Mouse (Mus musculus): Measurements from ENCODE around the gene Tlk1.

The Tlk1 gene

GRCm38 (mm10) chr2:70825371-70826051, at the start of gene Tlk1:
Tlk1 (minus strand) TSS chr2:70825728.
- DNase-seq (ENCODE audit: low spot score in 2 of 2), result peak; percentile 78 to 81

DNA sequence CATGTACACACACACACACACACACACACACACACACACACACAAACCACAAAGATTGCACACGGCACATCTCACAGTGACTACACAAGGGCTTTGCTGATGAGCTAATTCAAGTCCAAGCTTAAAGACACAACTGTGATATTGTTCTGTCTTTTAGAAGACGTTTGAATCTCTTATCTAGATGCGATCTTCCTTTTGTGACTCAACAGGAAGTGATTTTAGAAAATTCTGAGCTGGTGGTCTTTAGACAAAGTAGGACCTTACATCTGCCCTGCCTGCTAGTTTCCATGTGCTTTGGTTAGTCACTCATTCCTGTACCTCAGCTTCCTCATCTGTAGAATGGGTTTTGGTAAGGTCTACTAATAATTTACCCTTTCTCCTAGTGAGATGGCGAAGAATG, 49.6 kb upstream of the Tlk1 start:
- no peak for DNase-seq (ENCODE audit: low spot score in 2 of 2)

- DNase-seq (ENCODE audit: low spot score in 2 of 2), result no peak
Observed at GRCm38 (mm10) chr2:70873168-70873567, 47.6 kb upstream of the Tlk1 start.

GRCm38 (mm10) chr2:70871466-70872022, 46.0 kb upstream of the Tlk1 start:
- DNase-seq (ENCODE audit: low spot score in 2 of 2), result peak in 1 of 2 experiments; percentile 9

GRCm38 (mm10) chr2:70870819-70871218, 45.3 kb upstream of the Tlk1 start:
- DNase-seq (ENCODE audit: low spot score in 2 of 2), result no peak

DNA sequence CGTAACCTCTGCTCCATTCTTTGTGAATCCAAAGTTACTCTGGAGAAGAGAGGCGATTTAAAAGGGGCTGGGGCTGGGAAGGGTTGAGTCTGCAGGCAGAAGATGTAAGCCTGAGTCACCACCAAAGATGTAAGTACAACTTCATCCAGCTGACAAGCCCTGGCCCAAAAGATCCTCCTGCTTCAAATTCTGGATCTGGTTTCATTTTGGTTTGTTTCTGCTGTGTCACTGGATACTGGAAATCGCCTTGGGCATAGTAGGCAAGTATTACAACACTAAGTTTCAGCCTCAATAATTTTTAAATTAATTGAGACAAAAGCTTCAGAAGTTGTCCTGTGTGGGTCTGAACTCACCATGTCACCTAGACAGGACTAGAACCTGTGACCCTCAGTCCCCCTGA, 43.6 kb upstream of the Tlk1 start:
- no peak for DNase-seq (ENCODE audit: low spot score in 2 of 2)

DNA sequence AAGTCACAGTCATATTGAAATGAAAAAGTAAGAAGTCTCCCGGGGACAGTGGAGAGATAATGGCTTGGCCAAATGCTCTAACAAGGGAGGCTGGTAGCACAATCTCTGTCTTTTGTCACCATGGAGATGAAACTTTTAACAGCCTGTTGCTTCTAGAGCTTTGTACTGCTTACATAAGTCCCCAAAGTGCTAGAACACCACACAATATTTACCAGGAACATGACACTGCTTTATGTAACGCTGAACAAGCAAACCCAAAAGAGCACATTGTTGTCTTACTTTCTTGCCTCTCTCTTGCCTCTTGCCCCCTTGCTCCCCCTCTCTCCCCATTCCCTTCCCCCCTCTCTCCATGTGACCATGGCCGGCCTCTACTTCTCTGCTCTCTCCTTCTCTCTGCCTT, 41.7 kb upstream of the Tlk1 start:
- DNase-seq (ENCODE audit: low spot score in 2 of 2), result no peak

DNA sequence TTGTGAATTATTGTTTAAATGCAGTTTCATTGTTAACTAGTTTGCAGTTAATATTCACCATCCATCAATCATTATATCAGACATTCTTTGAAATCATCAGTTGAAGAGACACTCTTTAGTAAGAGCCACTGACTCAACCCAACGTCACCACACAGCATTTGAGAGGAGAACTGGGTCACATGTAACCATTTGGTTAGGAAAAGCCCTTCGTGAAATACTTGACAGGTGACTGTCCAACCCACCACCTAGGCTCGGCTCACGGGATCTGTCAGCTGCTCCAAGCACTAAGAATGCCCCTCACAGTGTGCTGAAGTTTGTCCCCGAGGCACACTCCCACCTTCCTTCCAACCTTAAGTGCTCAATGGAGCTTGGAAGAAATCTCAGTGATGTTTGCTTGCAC, 37.4 kb upstream of the Tlk1 start:
- DNase-seq (ENCODE audit: low spot score in 2 of 2), result no peak

DNA sequence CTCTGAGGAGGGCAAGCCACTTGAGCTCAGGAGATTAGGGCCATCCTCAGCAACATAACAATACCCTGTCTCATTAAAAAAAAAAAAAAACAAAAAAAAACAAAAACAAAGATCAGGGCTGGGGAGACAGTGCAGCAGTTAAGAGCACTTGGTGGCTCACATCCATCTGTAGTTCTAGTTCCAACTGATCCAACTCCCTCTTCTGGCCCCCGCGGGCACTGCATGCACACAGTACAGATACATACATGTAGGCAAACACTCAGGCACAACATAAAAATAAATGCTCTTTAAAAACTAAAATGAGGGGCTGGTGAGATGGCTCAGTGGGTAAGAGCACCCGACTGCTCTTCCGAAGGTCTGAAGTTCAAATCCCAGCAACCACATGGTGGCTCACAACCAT, 34.2 kb upstream of the Tlk1 start:
- peak in 1 of 2 experiments; percentile 42 for DNase-seq (ENCODE audit: low spot score in 2 of 2)

GRCm38 (mm10) chr2:70856971-70857370, 31.4 kb upstream of the Tlk1 start:
- DNase-seq (ENCODE audit: low spot score in 2 of 2), result no peak

DNA sequence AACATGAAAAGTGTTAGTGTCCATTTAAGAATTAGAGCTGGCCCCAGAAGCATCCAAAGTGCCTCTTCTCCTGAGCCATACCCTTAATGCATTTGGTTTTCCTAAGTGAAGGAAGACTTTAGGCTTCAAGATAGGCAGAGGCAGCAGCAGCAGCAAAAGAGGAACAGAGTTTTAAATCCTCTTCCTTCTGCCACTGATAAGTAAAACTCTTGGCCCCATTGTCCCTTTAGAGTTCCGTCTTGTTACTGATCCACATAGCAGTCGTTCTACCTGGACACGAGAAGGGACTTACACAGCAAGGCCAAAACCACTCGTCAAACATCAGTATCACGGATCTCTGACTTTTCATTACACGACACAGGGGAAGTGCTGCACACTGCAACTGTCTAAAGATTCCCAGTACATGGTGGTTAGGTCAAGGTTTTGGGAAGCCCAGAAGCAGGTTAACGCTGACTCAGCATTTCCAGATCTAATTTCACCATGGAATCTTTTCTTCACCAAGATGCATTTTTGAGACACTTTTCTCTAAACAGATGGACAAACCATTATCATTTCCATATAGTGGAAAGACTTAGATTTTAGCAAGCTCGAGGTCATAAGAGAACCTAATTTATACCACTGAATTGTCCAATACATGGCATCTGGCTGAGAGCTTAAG, 28.8 kb upstream of the Tlk1 start:
- no peak for DNase-seq (ENCODE audit: low spot score in 2 of 2)

DNA sequence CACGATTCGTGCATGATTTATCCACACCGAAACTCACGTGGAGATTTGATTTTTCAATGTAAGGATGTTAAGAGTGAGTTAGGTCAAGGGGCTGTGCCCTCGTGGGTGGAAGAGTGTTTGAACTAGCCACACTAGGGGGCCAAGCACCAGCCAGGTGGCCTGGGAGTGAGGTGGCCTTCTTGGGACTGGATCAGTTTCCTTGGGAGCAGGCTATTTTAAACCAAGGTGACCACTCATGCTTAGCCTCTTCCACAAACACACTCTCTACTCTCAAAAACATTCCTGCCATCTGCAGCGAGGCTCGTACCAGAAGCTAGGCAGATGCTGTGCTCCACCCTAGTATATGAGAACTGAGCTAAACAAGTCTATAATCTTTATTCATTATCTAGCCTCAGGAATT, 27.8 kb upstream of the Tlk1 start:
- DNase-seq (ENCODE audit: low spot score in 2 of 2), result no peak

GRCm38 (mm10) chr2:70852796-70853221, 27.3 kb upstream of the Tlk1 start:
- DNase-seq (ENCODE audit: low spot score in 2 of 2), result peak; percentile 76 to 86

GRCm38 (mm10) chr2:70852186-70852795, 26.8 kb upstream of the Tlk1 start:
- no peak for DNase-seq (ENCODE audit: low spot score in 2 of 2)

GRCm38 (mm10) chr2:70845871-70846270, 20.3 kb upstream of the Tlk1 start:
- DNase-seq (ENCODE audit: low spot score in 2 of 2), result no peak

- no peak for DNase-seq (ENCODE audit: low spot score in 2 of 2)
Observed at GRCm38 (mm10) chr2:70844694-70845395, 19.3 kb upstream of the Tlk1 start.

DNA sequence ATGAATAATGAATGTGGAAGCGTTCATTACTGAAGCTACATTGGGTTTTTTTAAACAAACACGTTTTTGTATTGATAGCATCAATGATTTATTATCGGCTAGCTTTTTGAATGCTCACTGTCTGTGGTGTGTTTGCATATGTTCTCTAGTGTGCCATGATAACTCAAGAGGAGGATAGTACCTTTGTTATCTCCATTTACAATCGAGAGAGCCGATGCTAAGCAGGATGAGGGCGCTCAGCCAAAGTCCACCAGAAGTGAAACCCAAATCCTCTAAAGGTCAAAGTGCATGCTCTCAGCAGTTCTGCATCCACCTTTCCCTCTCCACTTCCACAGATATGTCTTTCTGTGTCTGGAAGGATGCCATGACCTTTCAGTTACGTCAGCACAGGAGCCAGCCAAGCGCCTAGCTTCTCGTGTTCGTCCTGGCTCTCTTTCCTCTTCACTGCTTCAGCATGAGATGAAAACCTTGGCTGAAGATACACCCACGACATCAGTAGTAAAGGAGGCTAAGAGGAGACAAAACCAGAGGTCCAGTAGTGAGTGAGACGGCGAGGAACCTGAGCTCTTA, 16.6 kb upstream of the Tlk1 start:
- no peak for DNase-seq (ENCODE audit: low spot score in 2 of 2)

DNA sequence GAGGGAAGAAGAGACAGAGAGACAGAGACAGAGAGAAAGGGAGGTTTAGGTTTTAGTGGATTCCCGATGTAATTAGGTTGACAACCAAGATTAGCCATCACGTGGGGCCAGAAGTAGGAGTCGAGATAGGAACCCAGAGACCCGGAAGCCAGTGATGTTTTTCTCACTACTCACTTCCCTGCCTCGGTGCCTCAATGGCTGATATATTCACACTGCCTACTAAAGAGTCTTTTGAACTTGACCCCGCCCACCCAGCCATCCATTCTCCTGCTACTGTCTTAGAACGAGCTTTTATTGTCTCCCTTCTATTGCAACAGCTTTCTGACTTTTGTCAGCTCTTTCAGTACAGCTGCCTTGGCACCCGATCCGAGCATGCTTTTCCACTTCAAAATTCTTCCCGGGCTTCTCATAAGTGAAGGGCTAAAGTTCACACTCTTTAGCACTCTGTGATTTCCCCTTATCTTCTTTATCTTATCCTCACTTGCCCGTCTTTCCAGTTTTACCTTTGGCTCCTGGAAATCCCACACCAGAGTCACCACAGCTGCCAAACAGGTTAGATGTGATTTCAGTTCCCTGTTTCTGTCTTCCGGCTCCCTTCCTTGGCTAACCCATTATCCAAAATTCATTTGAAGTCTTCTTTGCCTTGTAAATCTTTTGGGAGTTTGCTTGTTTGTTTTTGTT, 13.1 kb upstream of the Tlk1 start:
- DNase-seq (ENCODE audit: low spot score in 2 of 2), result no peak

DNA sequence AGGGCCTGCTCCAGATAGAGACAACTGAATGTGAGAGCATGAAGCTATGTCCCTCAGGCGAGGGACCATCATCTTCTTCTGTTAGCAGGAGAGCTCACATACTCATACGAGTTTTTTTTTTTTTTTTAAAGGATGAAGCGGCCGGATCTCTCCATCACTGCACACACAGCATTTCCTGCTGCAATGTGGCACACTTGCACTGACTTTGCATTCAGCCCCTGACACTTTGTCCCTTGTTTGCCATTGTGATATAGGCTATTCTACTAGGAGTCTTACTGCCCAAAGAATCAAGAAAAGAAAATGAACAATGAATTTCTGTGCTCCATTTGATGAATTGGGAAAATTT, 10.8 kb upstream of the Tlk1 start:
- DNase-seq (ENCODE audit: low spot score in 2 of 2), result no peak

DNA sequence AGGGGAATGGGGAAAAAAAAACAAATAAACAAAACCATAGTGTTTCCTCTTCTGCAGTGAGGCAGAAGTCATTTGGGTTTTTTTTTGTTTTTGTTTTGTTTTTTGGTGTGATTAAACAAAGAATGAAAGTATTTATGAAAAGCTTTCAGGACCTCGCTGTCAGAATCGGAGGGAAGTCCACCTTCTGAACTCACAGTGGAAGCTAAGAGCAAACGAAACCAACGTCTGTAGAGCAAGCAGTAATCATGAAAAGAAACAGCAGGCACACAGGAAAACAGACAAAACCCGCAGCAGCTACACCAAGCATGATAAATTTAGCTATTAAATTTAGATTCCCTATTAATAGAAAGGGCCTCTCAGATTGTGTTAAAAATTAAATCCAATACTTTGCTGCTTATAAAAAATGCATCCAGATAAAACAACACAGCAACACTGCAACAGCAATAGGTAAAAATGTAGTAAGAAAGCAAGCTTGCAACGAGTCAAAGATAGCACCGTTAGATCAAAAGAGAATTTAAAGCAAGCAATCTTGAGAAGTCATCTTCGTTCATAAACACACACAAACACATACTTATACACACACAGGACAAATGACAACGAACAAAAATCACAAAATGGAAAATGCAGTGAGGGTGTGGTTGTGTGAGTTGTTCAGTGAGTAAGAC, 10.2 kb upstream of the Tlk1 start:
- no peak for DNase-seq (ENCODE audit: low spot score in 2 of 2)

GRCm38 (mm10) chr2:70835209-70835608, 9.7 kb upstream of the Tlk1 start:
- no peak for DNase-seq (ENCODE audit: low spot score in 2 of 2)
